Mouse (Mus musculus) heart, embryonic 11.5 days (tissue): Measurements from ENCODE around the gene Enox1. TPM values are rescaled to one million over a fixed set of nuclear protein-coding genes. Genes with fewer than 3 reads are reported as not detected.

Experiments
- ATAC-seq: fragments of 200-750 bp; cut with Nextera tagmentation; replicated peaks from 2 replicates; pipeline ENCODE4 v1.8.0; 2017; ENCODE audit warnings: moderate library complexity; ENCODE audit not compliant: insufficient number of reproducible peaks, low FRiP score, low TSS enrichment
- H3K27ac ChIP-seq: fragments of 300-500 bp; sonication (generic); 2 replicates; pipeline ENCODE4 v1.5.1; 2014; ENCODE audit warnings: mild to moderate bottlenecking, low read depth, low read length
- H3K27me3 ChIP-seq: fragments of 300-500 bp; sonication (generic); 2 replicates; pipeline ENCODE4 v1.6.1; 2014; ENCODE audit warnings: mild to moderate bottlenecking, low read length, mixed read lengths; ENCODE audit not compliant: control insufficient read depth, insufficient read depth
- H3K36me3 ChIP-seq: fragments of 300-500 bp; sonication (generic); 2 replicates; pipeline ENCODE4 v1.6.1; 2014; ENCODE audit warnings: mild to moderate bottlenecking, low read length, moderate library complexity, mixed read lengths; ENCODE audit not compliant: control insufficient read depth, insufficient read depth
- H3K4me1 ChIP-seq: fragments of 300-500 bp; sonication (generic); 2 replicates; pipeline ENCODE4 v1.6.1; 2014; ENCODE audit warnings: low read length; ENCODE audit not compliant: control insufficient read depth, insufficient read depth
- H3K4me2 ChIP-seq: fragments of 300-500 bp; sonication (generic); 2 replicates; pipeline ENCODE4 v1.6.1; 2014; ENCODE audit warnings: mild to moderate bottlenecking, moderate library complexity
- H3K4me3 ChIP-seq: fragments of 300-500 bp; sonication (generic); 2 replicates; pipeline ENCODE4 v1.5.1; 2014; ENCODE audit warnings: low read depth, low read length
- H3K9ac ChIP-seq: fragments of 300-500 bp; sonication (generic); 2 replicates; pipeline ENCODE4 v1.6.1; 2014; ENCODE audit warnings: mild to moderate bottlenecking, low read depth, low read length, moderate library complexity
- H3K9me3 ChIP-seq: fragments of 300-500 bp; sonication (generic); replicated peaks from 2 replicates; pipeline ENCODE4 v1.6.1; 2016; ENCODE audit warnings: low read length; ENCODE audit not compliant: control insufficient read depth
- WGBS: fragments of 180-500 bp; shearing (Covaris S2); extraction: QIAGEN DNeasy Blood & Tissue Kit; methylation state at CpG from one replicate; pipeline ENCODE4 v1.1.7; 2014; ENCODE audit not compliant: insufficient replicate concordance; 5-methylcytosine and 5-hydroxymethylcytosine counted together
- polyA plus RNA-seq: library from polyadenylated mRNA; unstranded; fragments of >200 nt; fragmentation: Nextera tagmentation; extraction: Ambion mirVana; gene quantifications from 2 replicates; pipeline ENCODE4 v1.2.1, GENCODE M21; 2014

Enox1 gene
- polyA plus RNA-seq, 1 experiment from 2014 or later, result 2.3 TPM

GRCm38 (mm10) chr14:77490699-77491098 is 334.1 kb downstream of the Enox1 start:
- WGBS, result 89% methylated on average over 6 of the region's 6 CpGs
- no peak overlapping the region for H3K27ac ChIP-seq
- H3K27me3 ChIP-seq, result no peaks in the 10 kb centered on the region
- no peak overlapping the region for H3K9ac ChIP-seq
- H3K4me2 ChIP-seq, result no peak overlapping the region
- no peaks in the 10 kb centered on the region for H3K4me1 ChIP-seq
- ATAC-seq, result no peak
- no peak overlapping the region for H3K4me3 ChIP-seq
- no peaks in the 10 kb centered on the region for H3K36me3 ChIP-seq
- no peaks in the 10 kb centered on the region for H3K9me3 ChIP-seq

- H3K36me3 ChIP-seq, result no peaks in the 10 kb centered on the region
- no peaks in the 10 kb centered on the region for H3K27me3 ChIP-seq
- no peaks in the 10 kb centered on the region for H3K4me1 ChIP-seq
- H3K4me3 ChIP-seq, result no peak overlapping the region
- no peak overlapping the region for H3K9ac ChIP-seq
- ATAC-seq, result no peak
- 80% methylated on average over 2 of the region's 2 CpGs for WGBS
- H3K27ac ChIP-seq, result no peak overlapping the region
- no peak overlapping the region for H3K4me2 ChIP-seq
- H3K9me3 ChIP-seq, result no peaks in the 10 kb centered on the region
Measured at GRCm38 (mm10) chr14:77491731-77492130, 335.2 kb downstream of the Enox1 start.

DNA sequence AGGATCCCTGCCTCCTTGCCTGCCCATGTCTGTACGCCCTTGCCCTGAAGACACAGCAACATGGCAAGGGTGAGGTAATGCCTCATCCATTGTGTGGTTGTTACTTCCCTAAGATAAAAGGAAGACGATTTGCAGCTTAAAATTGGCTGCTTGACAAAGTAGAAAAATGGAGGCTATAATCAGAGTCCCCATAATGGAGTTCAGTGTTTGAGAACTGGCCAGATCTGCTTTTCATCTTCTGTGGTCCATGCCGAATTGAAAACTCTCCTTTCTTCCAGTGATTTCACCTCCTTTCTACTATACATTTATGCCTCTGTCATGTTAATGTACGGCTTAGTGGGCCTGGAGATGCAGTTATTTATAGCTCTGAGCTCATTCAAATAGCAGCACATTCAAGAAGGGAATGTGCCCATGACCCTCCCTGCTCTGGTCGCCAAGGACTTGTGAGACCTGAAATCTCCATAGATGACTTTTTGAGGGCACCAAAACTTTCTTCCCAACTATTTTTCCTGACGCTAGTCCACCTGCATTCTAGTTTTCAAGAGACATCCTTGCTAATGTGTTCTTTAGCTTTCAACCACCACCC is 343.5 kb downstream of the Enox1 start:
- WGBS, result 47% methylated on average over 6 of the region's 6 CpGs
- no peak overlapping the region for H3K4me3 ChIP-seq
- H3K9me3 ChIP-seq, result no peaks in the 10 kb centered on the region
- no peak overlapping the region for H3K4me2 ChIP-seq
- H3K36me3 ChIP-seq, result no peaks in the 10 kb centered on the region
- H3K4me1 ChIP-seq, result peaks cover 9% of the 10 kb centered on the region; the same call in 1 of the 2 replicates
- no peak overlapping the region for H3K9ac ChIP-seq
- H3K27ac ChIP-seq, result peak overlapping the region; percentile 59; the same call in 1 of the 2 replicates
- no peaks in the 10 kb centered on the region for H3K27me3 ChIP-seq
- ATAC-seq, result no peak

- Histone ChIP-seq H3K27ac (no peak overlapping the region), H3K4me1 (peaks cover 9% of the 10 kb centered on the region; the same call in 1 of the 2 replicates), H3K9ac (no peak overlapping the region), H3K4me2 (no peak overlapping the region), H3K9me3 (no peaks in the 10 kb centered on the region), H3K36me3 (no peaks in the 10 kb centered on the region), H3K4me3 (no peak overlapping the region), H3K27me3 (no peaks in the 10 kb centered on the region)
- ATAC-seq, result no peak
- 53% methylated on average over 12 of the region's 12 CpGs for WGBS
Measured at GRCm38 (mm10) chr14:77504458-77505135, 348.0 kb downstream of the Enox1 start.

DNA sequence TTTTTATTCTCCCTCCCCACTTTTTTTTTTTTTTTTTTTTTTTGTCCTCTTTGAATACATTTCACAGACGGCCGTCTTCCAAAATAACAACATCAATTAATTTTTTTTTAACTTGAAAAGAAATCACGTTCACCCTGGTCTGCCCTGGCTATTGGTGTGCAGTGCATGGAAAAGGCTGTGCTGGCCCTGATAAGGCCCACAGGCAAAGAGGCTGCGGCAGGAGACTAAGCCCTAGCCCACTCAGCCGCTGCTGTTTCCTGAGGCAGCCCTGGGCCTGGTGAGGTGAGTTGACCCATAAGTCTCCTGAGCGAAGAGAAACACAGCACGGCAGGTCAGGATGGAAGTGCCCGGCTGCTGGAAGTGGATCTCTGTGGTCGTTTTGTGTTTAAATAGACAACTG is 349.8 kb downstream of the Enox1 start:
- Histone ChIP-seq H3K36me3 (no peaks in the 10 kb centered on the region), H3K4me1 (0 out of 2 replicates have a peak, but pooled peaks cover 9% of the 10 kb centered on the region), H3K9ac (no peak overlapping the region), H3K27me3 (no peaks in the 10 kb centered on the region), H3K4me3 (no peak overlapping the region), H3K9me3 (no peaks in the 10 kb centered on the region), H3K27ac (no peak overlapping the region), H3K4me2 (no peak overlapping the region)
- 46% methylated on average over 9 of the region's 9 CpGs for WGBS
- ATAC-seq, result no peak

GRCm38 (mm10) chr14:77508036-77508435 is 351.5 kb downstream of the Enox1 start:
- H3K9ac ChIP-seq, result no peak overlapping the region
- no peak overlapping the region for H3K27ac ChIP-seq
- H3K27me3 ChIP-seq, result no peaks in the 10 kb centered on the region
- no peak for ATAC-seq
- WGBS, result 60% methylated on average over 12 of the region's 12 CpGs
- no peaks in the 10 kb centered on the region for H3K9me3 ChIP-seq
- no peaks in the 10 kb centered on the region for H3K36me3 ChIP-seq
- H3K4me1 ChIP-seq, result 0 out of 2 replicates have a peak, but pooled peaks cover 9% of the 10 kb centered on the region
- H3K4me2 ChIP-seq, result no peak overlapping the region
- no peak overlapping the region for H3K4me3 ChIP-seq

GRCm38 (mm10) chr14:77509042-77509441 is 352.5 kb downstream of the Enox1 start:
- Histone ChIP-seq H3K4me3 (no peak overlapping the region), H3K9me3 (no peaks in the 10 kb centered on the region; the same call in 1 of the 2 replicates), H3K4me1 (0 out of 2 replicates have a peak, but pooled peaks cover 9% of the 10 kb centered on the region), H3K27me3 (no peaks in the 10 kb centered on the region), H3K27ac (no peak overlapping the region), H3K36me3 (no peaks in the 10 kb centered on the region), H3K4me2 (no peak overlapping the region), H3K9ac (no peak overlapping the region)
- ATAC-seq, result no peak
- 69% methylated on average over 6 of the region's 6 CpGs for WGBS

DNA sequence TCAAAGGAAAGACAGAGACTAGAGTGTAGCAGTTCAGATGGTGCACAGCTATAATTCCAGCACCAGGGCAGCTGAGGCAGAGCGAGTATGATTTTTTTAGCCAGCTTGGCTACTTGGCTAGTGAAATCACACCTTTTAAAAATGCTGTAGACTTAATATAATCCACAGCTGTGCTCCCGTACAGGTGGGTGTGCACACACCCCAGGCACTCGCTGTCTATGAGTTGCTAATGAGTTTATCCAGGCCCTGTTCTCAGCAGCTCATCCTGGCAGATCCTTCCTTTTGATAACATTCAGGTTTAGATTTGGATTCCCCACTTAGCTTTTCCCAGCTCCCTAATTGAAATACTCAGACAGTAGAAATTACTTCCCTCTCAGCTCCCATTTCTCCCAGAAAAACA is 353.4 kb downstream of the Enox1 start:
- WGBS, result 53% methylated on average over 3 of the region's 3 CpGs
- no peaks in the 10 kb centered on the region for H3K36me3 ChIP-seq
- no peak for ATAC-seq
- no peak overlapping the region for H3K4me2 ChIP-seq
- H3K9me3 ChIP-seq, result no peaks in the 10 kb centered on the region; the same call in 1 of the 2 replicates
- H3K9ac ChIP-seq, result no peak overlapping the region
- H3K4me3 ChIP-seq, result no peak overlapping the region
- H3K27ac ChIP-seq, result no peak overlapping the region
- H3K4me1 ChIP-seq, result 0 out of 2 replicates have a peak, but pooled peaks cover 3% of the 10 kb centered on the region
- H3K27me3 ChIP-seq, result no peaks in the 10 kb centered on the region
